Mouse (Mus musculus): ENCODE data around the gene Olfr572.

- TF ChIP-seq CTCF (IDR thresholded peaks at IDR 0.05; ENCODE audit: control insufficient read depth, insufficient read depth, low read length) (no peak), POLR2A (IDR thresholded peaks at IDR 0.05; ENCODE audit: borderline replicate concordance, control insufficient read depth, low read depth, low read length) (no peak)
These were observed 51.6 kb downstream of the Olfr572 start, which contains the start of gene Olfr577 for GRCm38 (mm10) chr7:102975843-102976242.

Data from bone marrow, adult 2 months (tissue).